Mouse (Mus musculus) heart, embryonic 12.5 days (tissue): ENCODE results near the gene A930017K11Rik. TPM values are rescaled to one million over a fixed set of nuclear protein-coding genes. Genes with fewer than 3 reads are reported as not detected.

Experiments
- ATAC-seq: fragments of 200-750 bp; cut with Nextera tagmentation; 2 replicates; pipeline ENCODE4 v1.8.0; 2017; ENCODE audit warnings: moderate TSS enrichment, moderate library complexity; ENCODE audit not compliant: insufficient number of reproducible peaks, low FRiP score
- H3K27ac ChIP-seq: fragments of 300-500 bp; sonication (generic); 2 replicates; pipeline ENCODE4 v1.5.1; 2016; ENCODE audit warnings: mild to moderate bottlenecking, moderate library complexity; ENCODE audit not compliant: poor library complexity, severe bottlenecking
- H3K27me3 ChIP-seq: fragments of 300-500 bp; sonication (generic); replicated peaks from 2 replicates; pipeline ENCODE4 v1.6.1; 2016; ENCODE audit warnings: mild to moderate bottlenecking, moderate library complexity
- H3K36me3 ChIP-seq: fragments of 300-500 bp; sonication (generic); 2 replicates; pipeline ENCODE4 v1.6.1; 2016; ENCODE audit warnings: mild to moderate bottlenecking, moderate library complexity
- H3K4me1 ChIP-seq: fragments of 300-500 bp; sonication (generic); replicated peaks from 2 replicates; pipeline ENCODE4 v1.6.1; 2016; ENCODE audit warnings: mild to moderate bottlenecking
- H3K4me2 ChIP-seq: fragments of 300-500 bp; sonication (generic); 2 replicates; pipeline ENCODE4 v1.6.1; 2016; ENCODE audit warnings: mild to moderate bottlenecking, moderate library complexity
- H3K4me3 ChIP-seq: fragments of 300-500 bp; sonication (generic); 2 replicates; pipeline ENCODE4 v1.5.1; 2016; ENCODE audit warnings: mild to moderate bottlenecking
- H3K9ac ChIP-seq: fragments of 300-500 bp; sonication (generic); 2 replicates; pipeline ENCODE4 v1.6.1; 2016; ENCODE audit warnings: mild to moderate bottlenecking, moderate library complexity
- H3K9me3 ChIP-seq: fragments of 300-500 bp; sonication (generic); replicated peaks from 2 replicates; pipeline ENCODE4 v1.6.1; 2016; ENCODE audit warnings: mild to moderate bottlenecking, moderate library complexity
- WGBS: fragments of 180-500 bp; shearing (Covaris S2); methylation state at CpG from one replicate; pipeline ENCODE4 v1.1.7; 2016; 5-methylcytosine and 5-hydroxymethylcytosine counted together
- polyA plus RNA-seq: library from polyadenylated mRNA; unstranded; fragments of >200 nt; fragmentation: Nextera tagmentation; extraction: Ambion mirVana; gene quantifications from 2 replicates; pipeline ENCODE4 v1.2.1, GENCODE M21; 2016

A930017K11Rik gene
- polyA plus RNA-seq, 1 experiment from 2014 or later = 0.17 TPM

DNA sequence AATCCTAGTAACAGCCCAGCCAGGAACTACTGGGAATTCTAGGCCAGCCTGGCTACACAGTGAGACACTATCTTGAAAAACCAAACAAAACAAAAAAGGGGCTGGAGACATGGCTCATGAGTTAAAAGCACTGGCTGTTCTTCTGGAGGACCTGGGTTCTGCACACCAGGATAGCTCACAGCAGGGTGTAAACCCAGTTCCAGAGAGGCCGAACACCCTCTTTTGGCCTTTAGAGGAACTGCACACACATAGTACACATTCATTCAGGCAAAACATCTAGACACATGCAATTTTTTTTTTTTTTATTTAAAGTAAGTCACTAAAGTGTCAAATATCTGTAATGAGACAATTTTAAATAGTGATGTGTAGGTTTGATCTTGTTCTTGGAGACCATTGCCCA lies 52.2 kb downstream of the A930017K11Rik start:
- H3K4me1 ChIP-seq = peaks cover 14% of the 10 kb centered on the region
- no peak overlapping the region for H3K9ac ChIP-seq
- no peak overlapping the region for H3K27ac ChIP-seq
- 89% methylated on average over 1 of the region's 1 CpGs for WGBS
- peaks cover 10% of the 10 kb centered on the region for H3K36me3 ChIP-seq
- no peak for ATAC-seq
- H3K27me3 ChIP-seq = no peaks in the 10 kb centered on the region
- H3K4me3 ChIP-seq = no peak overlapping the region
- H3K4me2 ChIP-seq = no peak overlapping the region
- H3K9me3 ChIP-seq = no peaks in the 10 kb centered on the region; the same call in 1 of the 2 replicates

Other genes with a start within 250 kb of the A930017K11Rik start
- gene Gng13, start 235.4 kb downstream of the A930017K11Rik start, polyA plus RNA-seq = 1.5 and 4.9 TPM in 2 replicates
- 22.4 and 23.0 TPM in 2 replicates for gene Chtf18, start 225.1 kb downstream of the A930017K11Rik start, polyA plus RNA-seq
- gene Rpusd1, start 224.9 kb downstream of the A930017K11Rik start, polyA plus RNA-seq = 11.3 and 12.5 TPM in 2 replicates
- not detected in 2 replicates for gene Mslnl, start 216.5 kb downstream of the A930017K11Rik start, polyA plus RNA-seq
- 18.2 and 20.5 TPM in 2 replicates for gene Msln, start 198.2 kb downstream of the A930017K11Rik start, polyA plus RNA-seq
- 30.5 and 31.8 TPM in 2 replicates for gene Narfl, start 178.8 kb downstream of the A930017K11Rik start, polyA plus RNA-seq
- 50.5 and 53.2 TPM in 2 replicates for gene Haghl, start 166.9 kb downstream of the A930017K11Rik start, polyA plus RNA-seq
- gene Ccdc78, start 166.0 kb downstream of the A930017K11Rik start, polyA plus RNA-seq = 0.37 and 0.41 TPM in 2 replicates
- 67.3 and 68.2 TPM in 2 replicates for gene Fam173a, start 159.7 kb downstream of the A930017K11Rik start, polyA plus RNA-seq
- gene AC134908.4, start 156.9 kb downstream of the A930017K11Rik start, polyA plus RNA-seq = 0.32 and 0.61 TPM in 2 replicates
- 28.9 and 30.9 TPM in 2 replicates for gene Metrn, start 155.4 kb downstream of the A930017K11Rik start, polyA plus RNA-seq
- gene Fbxl16, start 143.5 kb downstream of the A930017K11Rik start, polyA plus RNA-seq = 1.4 and 1.6 TPM in 2 replicates
- gene Wdr24, start 128.9 kb downstream of the A930017K11Rik start, polyA plus RNA-seq = 15.5 and 17.0 TPM in 2 replicates
- gene Jmjd8, start 123.7 kb downstream of the A930017K11Rik start, polyA plus RNA-seq = 38.1 and 41.8 TPM in 2 replicates
- 271 and 272 TPM in 2 replicates for gene Stub1, start 119.2 kb downstream of the A930017K11Rik start, polyA plus RNA-seq
- gene Rhbdl1, start 115.3 kb downstream of the A930017K11Rik start, polyA plus RNA-seq = 1.6 and 2.4 TPM in 2 replicates
- 1.3 and 1.6 TPM in 2 replicates for gene Gm20683, start 110.8 kb downstream of the A930017K11Rik start, polyA plus RNA-seq
- 24.0 and 24.9 TPM in 2 replicates for gene Rhot2, start 107.7 kb downstream of the A930017K11Rik start, polyA plus RNA-seq
- 18.4 and 20.1 TPM in 2 replicates for gene Wdr90, start 91.1 kb downstream of the A930017K11Rik start, polyA plus RNA-seq
- gene Mcrip2, start 83.8 kb downstream of the A930017K11Rik start, polyA plus RNA-seq = 160 and 161 TPM in 2 replicates
- gene Mettl26, start 77.5 kb downstream of the A930017K11Rik start, polyA plus RNA-seq = 31.3 and 36.1 TPM in 2 replicates
- 0.19 and 0.40 TPM in 2 replicates for gene Wfikkn1, start 71.7 kb downstream of the A930017K11Rik start, polyA plus RNA-seq
- gene Rab40c, start 32.8 kb downstream of the A930017K11Rik start, polyA plus RNA-seq = 17.1 and 18.1 TPM in 2 replicates
- 69.8 and 72.1 TPM in 2 replicates for gene Pigq, start 7.6 kb downstream of the A930017K11Rik start, polyA plus RNA-seq
- gene Nhlrc4, start 7.6 kb downstream of the A930017K11Rik start, polyA plus RNA-seq = 0.36 and 1.2 TPM in 2 replicates
- gene Capn15, start 33.2 kb upstream of the A930017K11Rik start, polyA plus RNA-seq = 16.9 and 18.0 TPM in 2 replicates
- gene Rab11fip3, start 117.0 kb upstream of the A930017K11Rik start, polyA plus RNA-seq = 15.4 and 15.5 TPM in 2 replicates
- 33.4 and 37.1 TPM in 2 replicates for gene Decr2, start 137.8 kb upstream of the A930017K11Rik start, polyA plus RNA-seq
- gene Nme4, start 143.0 kb upstream of the A930017K11Rik start, polyA plus RNA-seq = 65.9 and 69.0 TPM in 2 replicates
- 1.2 TPM in 2 replicates for gene Tmem8, start 160.7 kb upstream of the A930017K11Rik start, polyA plus RNA-seq
- 199 and 201 TPM in 2 replicates for gene Mrpl28, start 170.9 kb upstream of the A930017K11Rik start, polyA plus RNA-seq
- gene Axin1, start 186.1 kb upstream of the A930017K11Rik start, polyA plus RNA-seq = 11.4 and 11.7 TPM in 2 replicates
- gene Pdia2, start 246.5 kb upstream of the A930017K11Rik start, polyA plus RNA-seq = 0.45 and 1.0 TPM in 2 replicates